Mouse (Mus musculus) lung, adult 2 months (tissue): Measurements from ENCODE around the gene Reps2. TPM values are rescaled to one million over a fixed set of nuclear protein-coding genes. Genes with fewer than 3 reads are reported as not detected.

Source experiments
- DNase-seq: peaks from one replicate; pipeline ENCODE4 v3.0.0; 2022
- H3K4me1 ChIP-seq: fragments of 200-500 bp; 2 replicates; pipeline ENCODE4 v1.6.1; 2011; ENCODE audit warnings: low read length; ENCODE audit not compliant: control insufficient read depth, insufficient read depth
- H3K4me3 ChIP-seq: fragments of 200-500 bp; replicated peaks from 2 replicates; pipeline ENCODE3; 2011; ENCODE audit warnings: low read depth, mild to moderate bottlenecking, control low read depth, low read length; ENCODE audit errors: extremely low read depth
- CTCF ChIP-seq: fragments of 200-500 bp; IDR thresholded peaks from 2 replicates; pipeline ENCODE4 v1.5.1; 2011; ENCODE audit warnings: mild to moderate bottlenecking, low read length, control low read depth; ENCODE audit not compliant: insufficient read depth
- POLR2A ChIP-seq: fragments of 200-500 bp; IDR thresholded peaks from 2 replicates; pipeline ENCODE4 v1.6.1; 2011; ENCODE audit warnings: low read depth, mild to moderate bottlenecking, control low read depth, low read length, borderline replicate concordance; ENCODE audit errors: extremely low read depth
- WGBS: fragments of 180-500 bp; shearing (Covaris S2); methylation state at CpG from one replicate; pipeline ENCODE4 v1.1.7; 2018; 5-methylcytosine and 5-hydroxymethylcytosine counted together
- polyA plus RNA-seq: library from polyadenylated mRNA; depleted of rRNA; stranded (reverse); fragments of >200 nt; gene quantifications from 2 replicates; pipeline ENCODE4 v1.2.3, GENCODE M21; 2012

Reps2 gene
- polyA plus RNA-seq, 1 experiment: 7.7 TPM

DNA sequence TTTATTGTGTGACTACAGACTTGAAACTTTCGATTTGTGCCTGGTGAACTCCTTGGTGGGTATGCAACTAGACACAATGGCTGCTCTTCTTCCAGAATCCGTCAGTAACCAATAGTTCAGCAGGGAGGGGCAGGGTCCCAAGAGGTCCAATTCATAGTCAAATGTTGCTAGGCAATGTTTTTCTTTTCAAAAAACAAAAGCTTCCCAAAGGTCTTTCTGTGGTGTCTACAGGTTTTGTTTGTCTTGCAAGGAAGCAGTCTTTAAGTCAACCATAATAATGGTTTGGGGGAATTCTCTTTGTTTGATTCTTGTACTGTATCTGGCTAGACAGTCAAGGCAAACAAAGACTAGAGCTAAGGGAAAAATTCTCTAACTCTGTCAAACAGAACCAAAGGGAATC lies 138.3 kb downstream of the Reps2 start:
- 54% methylated on average over 2 of the region's 2 CpGs for WGBS
- Histone ChIP-seq H3K4me3 (no peak overlapping the region), H3K4me1 (no peaks in the 10 kb centered on the region; the same call in 1 of the 2 replicates)
- no peak for DNase-seq
- TF ChIP-seq POLR2A: no peak

DNA sequence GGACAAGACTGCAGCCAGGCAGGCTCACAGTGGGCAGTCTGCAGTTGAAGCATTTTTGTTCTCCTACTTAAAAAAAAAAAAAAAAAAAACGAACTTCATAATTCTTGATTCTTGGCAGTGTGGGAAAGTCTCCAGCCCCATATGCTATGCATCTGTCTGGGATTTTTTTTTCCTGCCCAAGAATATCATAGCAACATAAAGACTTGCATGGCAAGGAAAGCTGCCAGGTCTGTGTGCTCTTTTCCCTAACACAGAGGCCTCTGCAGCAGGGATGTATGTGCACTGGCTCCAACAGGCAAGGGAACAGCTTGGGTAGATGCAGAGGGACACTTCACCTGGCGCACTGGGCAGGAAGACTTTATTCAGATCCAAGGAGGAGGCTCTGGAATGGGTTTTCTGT lies 140.0 kb downstream of the Reps2 start:
- Histone ChIP-seq H3K4me3 (no peak overlapping the region), H3K4me1 (no peaks in the 10 kb centered on the region)
- DNase-seq: no peak
- WGBS: 52% methylated on average over 2 of the region's 2 CpGs
- TF ChIP-seq CTCF: no peak

DNA sequence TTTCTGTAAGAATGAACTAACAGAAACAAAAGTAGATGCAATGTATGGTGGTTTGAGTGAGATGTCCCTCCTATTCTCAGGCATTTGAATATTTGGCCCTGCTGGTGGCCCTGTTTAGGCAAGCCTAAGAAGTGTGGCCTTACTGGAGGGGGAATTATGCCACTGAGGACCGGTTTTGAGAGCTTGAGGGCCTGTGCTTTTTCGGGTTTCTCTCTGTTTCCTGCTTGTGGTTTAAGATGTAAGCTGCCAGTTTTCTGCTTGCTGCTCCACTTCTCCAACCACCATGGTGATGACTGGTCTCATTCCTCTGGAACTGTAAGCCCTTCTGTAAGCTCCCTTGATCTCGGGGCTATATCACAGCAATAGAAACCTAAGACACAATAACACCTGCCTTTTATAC lies 142.5 kb downstream of the Reps2 start:
- DNase-seq: no peak
- no peak for TF ChIP-seq CTCF
- no peak for TF ChIP-seq POLR2A
- Histone ChIP-seq H3K4me1 (no peaks in the 10 kb centered on the region), H3K4me3 (no peak overlapping the region)
- 63% methylated on average over 3 of the region's 3 CpGs for WGBS

DNA sequence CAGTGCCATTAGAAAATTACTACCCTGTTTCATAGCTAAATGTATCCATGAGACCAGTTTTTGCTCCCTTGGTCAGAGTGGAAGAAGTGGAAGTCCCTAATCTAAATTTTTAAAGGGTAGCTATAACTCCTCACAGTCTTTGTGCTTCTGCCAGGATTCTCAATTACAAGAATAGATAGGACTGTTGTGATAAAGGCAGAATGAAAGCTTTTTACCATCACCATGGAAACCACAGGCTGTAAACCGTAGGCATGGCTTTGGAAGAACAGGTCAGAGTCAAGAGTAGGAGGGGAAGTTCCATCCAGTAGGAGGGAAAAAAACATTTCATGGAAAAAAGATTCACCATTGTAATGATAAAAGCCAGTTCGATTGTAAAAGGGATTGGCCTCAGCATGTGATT lies 147.0 kb downstream of the Reps2 start:
- no peaks in the 10 kb centered on the region for H3K4me1 ChIP-seq
- no peak overlapping the region for H3K4me3 ChIP-seq
- no peak for TF ChIP-seq CTCF
- TF ChIP-seq POLR2A: no peak
- DNase-seq: no peak
- 65% methylated on average over 2 of the region's 2 CpGs for WGBS

DNA sequence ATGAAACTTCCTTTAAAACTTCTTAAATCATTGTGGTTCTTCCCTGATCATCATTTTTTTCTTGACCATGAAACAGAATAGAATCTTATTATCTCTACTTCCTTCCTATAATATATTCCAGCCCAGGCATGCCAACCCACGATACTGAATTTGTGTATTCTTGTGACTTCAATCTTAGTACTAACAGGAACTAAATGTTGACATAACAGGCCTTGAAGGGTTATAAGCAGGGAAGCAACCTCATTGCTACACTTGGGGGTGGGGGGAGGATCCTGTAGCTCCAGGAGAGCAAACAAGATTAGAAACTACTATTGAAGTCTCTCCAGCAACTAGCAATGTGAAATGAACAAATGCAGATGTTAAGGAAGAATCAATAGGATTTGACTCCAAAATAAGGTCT lies 154.8 kb downstream of the Reps2 start:
- TF ChIP-seq CTCF (no peak), POLR2A (no peak)
- 27% methylated on average over 1 of the region's 1 CpGs for WGBS
- H3K4me3 ChIP-seq: no peak overlapping the region
- no peaks in the 10 kb centered on the region; the same call in none of the 2 replicates for H3K4me1 ChIP-seq
- DNase-seq: no peak

DNA sequence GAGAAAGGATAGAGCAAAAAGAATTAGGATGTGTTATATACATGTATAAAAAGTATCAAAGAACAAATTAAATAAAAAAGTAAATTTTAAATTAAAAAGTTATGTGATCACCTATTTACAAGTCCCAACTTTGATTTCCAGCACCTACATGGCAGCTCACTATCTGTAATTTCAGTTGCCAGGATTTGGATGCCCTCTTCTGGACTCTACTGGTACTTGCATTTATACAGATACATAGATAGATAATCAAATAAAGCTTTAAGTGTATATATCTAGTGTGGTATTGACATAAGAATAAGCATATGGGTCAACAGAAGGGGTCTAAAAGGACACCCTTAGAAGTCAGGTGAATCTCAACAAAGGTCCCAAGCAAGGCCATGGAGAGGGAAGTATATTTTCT lies 155.7 kb downstream of the Reps2 start:
- Histone ChIP-seq H3K4me1 (no peaks in the 10 kb centered on the region; the same call in none of the 2 replicates), H3K4me3 (no peak overlapping the region)
- TF ChIP-seq CTCF (no peak), POLR2A (no peak)
- no peak for DNase-seq

DNA sequence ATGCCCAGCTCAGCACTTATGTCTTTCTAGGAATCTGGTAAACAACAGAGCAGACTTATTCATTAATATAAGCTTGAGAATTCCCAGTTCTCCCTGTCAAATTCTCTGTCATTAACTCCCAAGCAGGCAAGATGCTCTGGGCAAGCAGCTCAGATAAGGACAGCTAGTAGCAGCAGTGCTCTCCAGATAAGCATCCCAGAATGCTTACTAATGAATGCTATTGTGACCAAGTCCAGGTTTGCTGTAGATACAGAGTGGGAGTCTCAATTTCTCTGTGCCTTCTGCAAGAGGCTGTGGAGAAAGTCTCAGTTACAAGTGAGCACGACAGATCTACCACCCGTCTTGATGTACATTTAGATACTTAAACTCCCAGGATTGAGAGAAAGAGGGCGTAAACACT lies 173.2 kb downstream of the Reps2 start:
- no peak for DNase-seq
- H3K4me1 ChIP-seq: no peaks in the 10 kb centered on the region
- WGBS: 72% methylated on average over 3 of the region's 3 CpGs
- no peak overlapping the region for H3K4me3 ChIP-seq
- TF ChIP-seq POLR2A (no peak), CTCF (no peak)

DNA sequence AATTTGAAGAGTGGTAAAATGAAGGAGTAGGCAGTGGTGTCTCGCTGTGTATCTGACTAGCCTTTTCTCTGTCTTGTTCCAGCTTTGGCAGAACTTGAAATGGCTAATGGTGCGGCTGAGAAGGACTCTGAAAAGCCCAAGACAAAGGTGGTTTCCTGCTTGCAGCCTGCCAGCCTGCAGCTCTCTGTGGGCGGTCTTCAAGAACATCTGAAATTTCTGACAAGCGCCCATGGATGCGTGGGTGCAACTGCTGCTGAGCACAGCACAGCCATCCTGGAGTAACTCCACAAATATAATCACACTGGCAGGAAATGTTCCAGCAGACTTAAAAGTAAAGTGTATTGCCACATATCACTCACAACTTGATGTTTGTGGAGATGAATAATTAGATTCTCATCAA lies 181.3 kb downstream of the Reps2 start:
- no peak overlapping the region for H3K4me3 ChIP-seq
- no peak for DNase-seq
- H3K4me1 ChIP-seq: no peaks in the 10 kb centered on the region
- WGBS: 75% methylated on average over 5 of the region's 5 CpGs
- TF ChIP-seq POLR2A (no peak), CTCF (no peak)

DNA sequence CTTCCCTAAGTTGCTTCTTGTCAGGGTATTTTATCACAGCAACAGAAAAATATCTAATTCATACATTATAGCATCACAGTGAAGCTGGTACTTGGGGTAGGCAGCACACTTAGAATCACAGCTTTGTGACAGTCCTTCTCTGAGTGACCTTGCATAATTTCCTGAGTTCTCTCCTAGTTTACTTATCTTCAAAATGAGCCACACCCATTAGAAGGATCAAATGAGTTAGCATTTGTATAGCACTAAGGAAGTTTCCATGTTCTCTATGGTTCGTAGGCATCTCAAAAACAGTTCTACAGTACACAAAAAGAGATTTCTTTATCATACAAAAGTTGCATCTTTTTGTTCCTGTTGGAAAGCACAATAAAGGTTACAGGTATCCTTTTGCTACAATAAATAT lies 187.0 kb downstream of the Reps2 start:
- TF ChIP-seq CTCF (no peak), POLR2A (no peak)
- no peak for DNase-seq
- WGBS: 69% methylated on average over 1 of the region's 1 CpGs
- Histone ChIP-seq H3K4me3 (no peak overlapping the region), H3K4me1 (no peaks in the 10 kb centered on the region)

DNA sequence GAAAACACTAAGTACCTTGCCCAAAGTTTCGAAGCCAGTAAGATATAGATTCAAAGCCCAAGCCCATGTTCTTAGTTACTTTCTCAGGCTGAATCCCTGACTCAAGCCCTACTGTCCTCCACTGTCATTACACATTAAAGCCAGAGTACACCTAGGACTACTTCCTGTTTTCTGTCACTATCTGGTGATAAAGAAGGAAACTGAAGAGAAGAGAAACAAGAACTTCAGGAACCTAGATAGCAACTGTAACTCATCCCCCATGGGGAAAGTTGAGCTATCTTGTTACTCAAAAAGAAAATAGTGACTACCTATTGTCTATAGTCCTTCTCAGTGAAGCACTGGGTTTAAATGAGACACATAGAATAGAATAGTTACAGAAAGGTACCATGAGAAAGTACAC lies 188.1 kb downstream of the Reps2 start:
- Histone ChIP-seq H3K4me1 (no peaks in the 10 kb centered on the region), H3K4me3 (no peak overlapping the region)
- WGBS: 91% methylated on average over 1 of the region's 1 CpGs
- no peak for DNase-seq
- TF ChIP-seq POLR2A: no peak
- no peak for TF ChIP-seq CTCF
